16 mouse cellular contexts compared by ENCODE assay signal in genomic region chr12:73344300-73344699, GRCm38 (mm10).
"Had no signal": no experiment of that assay in that cellular context is flagged by ENCODE, and none has a peak within 500 bp of the region (broad histone marks: within the 10 kb centered on the region; RNA-seq: fewer than 3 reads in every experiment).

No protein-coding gene starts in this region.

- H3K27me3 ChIP-seq: kidney, embryonic 15.5 days; lung, embryonic 15.5 days had no signal

- H3K9ac ChIP-seq: kidney, embryonic 15.5 days; limb, embryonic 12.5 days; limb, embryonic 15.5 days; liver, embryonic 14.5 days; liver, postnatal 0 days; lung, embryonic 15.5 days had no signal

- ATAC-seq: liver, postnatal 0 days had no signal

- H3K27ac ChIP-seq: kidney, embryonic 15.5 days; limb, embryonic 12.5 days; limb, embryonic 15.5 days; liver, embryonic 14.5 days; lung, embryonic 15.5 days had no signal

- DNase-seq: kidney, postnatal 10 days; kidney, postnatal 4 days; left cerebral cortex, postnatal 4 days; liver, postnatal 0 days; lung, postnatal 10 days; lung, postnatal 36 days; midbrain, embryonic 14.5 days; thymus, adult 18-20 months; thymus, postnatal 4 days had no signal

- H3K4me3 ChIP-seq: kidney, embryonic 15.5 days; limb, embryonic 12.5 days; limb, embryonic 15.5 days; lung, embryonic 15.5 days had no signal

- H3K9me3 ChIP-seq: kidney, embryonic 15.5 days; limb, embryonic 12.5 days; limb, embryonic 15.5 days; lung, embryonic 15.5 days had no signal

- H3K4me2 ChIP-seq: kidney, embryonic 15.5 days; limb, embryonic 12.5 days; limb, embryonic 15.5 days; liver, embryonic 11.5 days; lung, embryonic 15.5 days; midbrain, embryonic 11.5 days had no signal
